Mouse (Mus musculus): Measurements from ENCODE around the gene Zfp598.

- TF ChIP-seq POLR2A (IDR thresholded peaks at IDR 0.05; ENCODE audit: borderline replicate concordance, low read depth, low read length) (no peak), CTCF (IDR thresholded peaks at IDR 0.05; ENCODE audit: low read depth, low read length) (no peak)
These were observed 17.7 kb upstream of the Zfp598 start for GRCm38 (mm10) chr17:24651835-24652234.

All from bone marrow macrophage, adult 2 months (primary cell).